Mouse (Mus musculus) bone marrow, adult 2 months (tissue): ENCODE measurements around the gene Zfp605. TPM values are rescaled to one million over a fixed set of nuclear protein-coding genes. Genes with fewer than 3 reads are reported as not detected.

Experiments
- H3K27ac ChIP-seq: fragments of 200-500 bp; 2 replicates; pipeline ENCODE4 v1.5.1; 2012; ENCODE audit warnings: low read depth, mild to moderate bottlenecking, control low read depth, inconsistent platforms, low read length; ENCODE audit not compliant: control insufficient read depth, poor library complexity, insufficient read depth
- H3K4me1 ChIP-seq: fragments of 200-500 bp; 2 replicates; pipeline ENCODE4 v1.6.1; 2011; ENCODE audit warnings: low read length; ENCODE audit not compliant: control insufficient read depth, insufficient read depth
- H3K4me3 ChIP-seq: fragments of 200-500 bp; replicated peaks from 2 replicates; pipeline ENCODE3; 2011; ENCODE audit warnings: mild to moderate bottlenecking, low read depth, low read length, control low read depth; ENCODE audit not compliant: control insufficient read depth
- CTCF ChIP-seq: fragments of 200-500 bp; IDR thresholded peaks from 2 replicates; pipeline ENCODE4 v1.5.1; 2011; ENCODE audit warnings: low read length, control low read depth; ENCODE audit not compliant: control insufficient read depth, insufficient read depth
- POLR2A ChIP-seq: fragments of 200-500 bp; IDR thresholded peaks from 2 replicates; pipeline ENCODE4 v1.6.1; 2011; ENCODE audit warnings: low read depth, mild to moderate bottlenecking, control low read depth, low read length, borderline replicate concordance; ENCODE audit not compliant: control insufficient read depth
- WGBS: fragments of 180-500 bp; shearing (Covaris S2); methylation state at CpG from one replicate; pipeline ENCODE4 v1.1.7; 2018; 5-methylcytosine and 5-hydroxymethylcytosine counted together
- polyA plus RNA-seq: library from polyadenylated mRNA; stranded (reverse); fragments of >200 nt; gene quantifications from 2 replicates; pipeline ENCODE4 v1.2.4, GENCODE M21; 2011; ENCODE audit warnings: low replicate concordance; ENCODE audit not compliant: missing spikeins, insufficient read depth, insufficient read length

Zfp605 gene
- polyA plus RNA-seq, 1 experiment: 3.3 TPM

DNA sequence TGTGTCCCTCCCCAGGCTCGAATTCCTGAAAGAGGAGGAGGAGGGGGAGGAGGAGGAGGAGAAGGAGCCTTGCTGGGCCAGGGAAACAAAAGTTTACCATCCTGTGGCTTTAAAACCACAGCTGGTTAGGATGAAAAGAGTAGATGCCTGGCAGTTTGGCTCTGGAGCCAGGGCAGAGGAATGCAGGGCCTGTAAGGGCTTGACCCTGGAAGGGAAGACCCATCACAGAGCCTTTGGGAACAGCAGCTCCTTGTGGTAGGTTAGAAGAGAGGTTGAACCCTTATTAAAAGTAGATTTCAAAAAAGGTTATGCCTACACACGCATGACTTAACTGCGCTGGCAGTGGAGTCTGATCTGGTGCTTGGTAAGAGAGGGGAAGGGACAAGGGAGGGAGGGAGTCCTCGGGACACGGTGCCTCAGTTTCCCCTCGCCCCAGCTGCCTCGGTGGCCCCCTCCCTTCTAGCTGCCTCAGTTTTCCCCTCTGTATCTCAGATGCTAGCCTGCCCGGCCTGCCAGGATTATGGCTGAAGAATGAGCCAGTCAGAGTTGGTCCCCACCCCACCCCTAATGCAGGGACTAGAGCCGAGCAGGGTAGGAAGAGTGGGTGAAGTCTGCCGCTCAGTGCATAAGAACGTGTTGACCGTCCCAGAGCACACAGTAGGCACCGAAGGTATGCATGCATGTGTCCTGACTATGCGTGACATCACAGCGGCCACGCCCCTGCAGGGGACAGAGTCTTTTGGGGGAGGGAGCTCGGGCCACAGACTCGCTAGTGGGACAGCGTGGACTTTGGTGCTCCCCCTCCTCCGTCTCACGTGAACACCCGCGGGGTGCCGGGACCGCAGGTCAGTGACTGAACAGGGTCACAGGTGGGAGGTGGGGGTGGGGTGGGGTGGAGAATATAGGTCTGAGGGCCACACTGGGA lies 10.0 kb upstream of the Zfp605 start, which contains the start of gene Plcxd1:
TSS of gene Plcxd1 (plus strand) at position 314 of the 925 bp plus-strand sequence.
- TF ChIP-seq CTCF (no peak), POLR2A (no peak)
- WGBS: 57% methylated on average over 25 of the region's 25 CpGs
- Histone ChIP-seq H3K4me1 (peaks cover 1% of the 10 kb centered on the region), H3K4me3 (no peak within 1 kb of the TSS), H3K27ac (no peak within 1 kb of the TSS)

DNA sequence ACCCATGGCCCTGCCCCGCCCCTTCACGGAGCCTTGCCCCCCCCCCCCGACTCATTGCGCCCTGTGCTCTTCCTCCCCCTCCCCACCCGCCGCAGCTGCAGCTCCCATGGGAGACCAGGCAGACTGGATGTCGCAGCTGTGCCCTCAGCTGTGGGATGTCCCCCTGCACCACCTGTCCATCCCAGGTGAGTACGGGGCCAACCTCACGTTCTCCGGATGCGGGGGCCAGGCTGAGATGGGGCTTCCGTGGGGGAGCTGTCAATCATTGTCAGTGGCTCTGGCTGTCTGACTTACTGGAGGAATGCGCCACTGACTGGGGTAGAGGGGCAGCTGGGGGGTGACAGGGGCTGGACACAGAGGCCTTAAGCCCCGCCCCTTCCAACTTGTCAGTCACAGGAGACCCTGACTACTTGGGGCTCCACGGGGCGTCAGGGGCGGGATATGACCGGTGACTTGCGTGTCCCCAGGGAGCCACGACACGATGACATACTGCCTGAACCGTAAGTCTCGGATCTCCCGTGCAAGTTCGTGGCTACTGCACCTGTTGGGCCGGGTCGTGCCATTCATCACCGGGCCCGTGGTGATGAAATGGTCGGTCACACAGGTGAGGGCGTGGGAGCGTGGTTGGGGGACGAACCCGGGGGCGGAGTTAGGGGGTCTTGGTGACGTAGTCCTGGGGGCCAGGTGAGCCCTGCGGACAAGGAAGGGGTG lies 8.8 kb upstream of the Zfp605 start:
- Histone ChIP-seq H3K4me3 (peak overlapping the region; percentile 41), H3K27ac (no peak overlapping the region), H3K4me1 (peaks cover 1% of the 10 kb centered on the region)
- TF ChIP-seq POLR2A (no peak), CTCF (no peak)
- WGBS: 2% methylated on average over 37 of the region's 37 CpGs

DNA sequence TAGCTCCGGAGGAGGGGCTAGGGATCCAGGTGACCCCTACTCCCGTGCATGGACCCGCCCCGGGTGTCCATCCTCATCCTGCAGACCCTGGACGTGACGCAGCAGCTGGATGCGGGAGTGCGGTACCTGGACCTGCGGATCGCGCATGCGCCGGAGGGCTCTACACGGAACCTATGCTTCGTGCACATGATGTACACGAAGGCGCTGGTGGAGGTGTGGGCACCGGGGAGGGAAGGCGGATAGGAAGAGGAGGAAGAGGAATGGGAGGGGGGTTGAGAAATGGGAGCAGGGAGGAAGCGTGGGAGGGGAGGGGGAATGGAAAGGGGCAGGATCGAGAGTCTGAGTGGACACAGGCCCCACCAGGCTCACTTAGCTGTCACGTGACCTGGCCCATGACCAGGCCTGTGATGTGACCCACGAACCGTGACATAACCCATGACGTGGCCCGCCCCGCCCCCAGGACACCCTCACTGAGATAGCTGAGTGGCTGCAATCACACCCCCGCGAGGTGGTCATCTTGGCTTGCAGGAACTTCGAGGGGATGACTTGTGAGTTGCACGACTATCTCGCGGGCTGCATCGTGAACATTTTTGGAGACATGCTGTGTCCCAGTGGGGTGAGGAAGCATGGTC lies 8.1 kb upstream of the Zfp605 start:
- H3K27ac ChIP-seq: no peak overlapping the region; the same call in 1 of the 2 replicates
- peaks cover 1% of the 10 kb centered on the region for H3K4me1 ChIP-seq
- H3K4me3 ChIP-seq: no peak overlapping the region
- 21% methylated on average over 34 of the region's 34 CpGs for WGBS
- TF ChIP-seq POLR2A (no peak), CTCF (no peak)

DNA sequence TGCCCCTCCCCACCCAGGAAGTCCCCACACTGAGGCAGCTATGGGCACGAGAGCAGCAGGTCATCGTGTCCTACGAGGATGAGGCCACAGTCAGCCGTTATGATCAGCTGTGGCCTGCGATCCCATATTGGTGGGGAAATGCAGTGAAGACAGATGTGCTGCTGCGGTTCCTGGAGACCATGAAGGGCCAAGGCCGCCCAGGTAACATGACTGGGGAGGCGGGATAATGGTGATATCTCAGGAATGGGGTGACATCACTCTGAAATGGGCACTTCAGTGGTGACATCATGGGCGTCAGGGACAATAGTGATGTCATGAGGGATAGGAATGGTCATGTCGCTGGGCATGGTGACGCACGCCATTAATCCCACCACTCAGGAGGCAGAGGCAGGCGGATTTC lies 7.5 kb upstream of the Zfp605 start:
- H3K4me3 ChIP-seq: no peak overlapping the region
- TF ChIP-seq POLR2A: no peak
- no peak for TF ChIP-seq CTCF
- no peak overlapping the region for H3K27ac ChIP-seq
- peaks cover 1% of the 10 kb centered on the region for H3K4me1 ChIP-seq
- 87% methylated on average over 13 of the region's 13 CpGs for WGBS

DNA sequence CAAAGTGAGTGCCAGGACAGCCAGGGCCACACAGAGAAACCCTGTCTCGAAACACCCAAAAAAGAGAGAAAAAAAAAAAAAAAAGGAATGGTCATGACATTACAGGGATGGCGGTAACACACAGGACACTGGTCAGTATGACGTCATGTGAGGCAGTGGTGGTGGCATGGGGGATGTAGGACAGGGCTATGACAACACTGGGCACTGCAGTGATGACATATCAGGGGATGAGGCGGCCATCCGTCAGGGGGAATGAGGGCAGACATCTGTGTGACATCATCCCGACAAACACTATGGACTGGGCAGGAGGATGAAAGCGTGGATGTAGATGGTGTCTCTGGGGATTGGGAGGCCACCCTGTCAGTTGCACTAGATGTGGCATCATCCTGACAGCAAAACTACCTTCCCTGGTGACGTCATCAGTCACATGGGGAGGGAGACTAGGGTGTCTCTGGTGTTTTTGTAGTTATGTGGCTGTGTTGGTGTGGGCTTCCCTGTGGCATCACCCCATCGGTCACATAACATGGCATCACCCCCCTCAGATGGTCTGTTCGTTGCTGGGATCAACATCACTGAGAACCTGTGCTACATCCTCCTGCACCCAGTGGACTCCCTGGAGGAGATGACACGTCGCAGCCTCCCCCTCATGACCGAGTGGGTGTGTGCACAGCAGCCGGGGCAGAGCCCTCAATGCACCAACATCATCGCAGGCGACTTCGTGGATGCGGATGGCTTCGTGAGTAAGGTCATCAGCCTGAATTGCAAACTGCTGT lies 6.9 kb upstream of the Zfp605 start:
- Histone ChIP-seq H3K4me1 (peaks cover 1% of the 10 kb centered on the region), H3K27ac (no peak overlapping the region), H3K4me3 (no peak overlapping the region)
- WGBS: 88% methylated on average over 19 of the region's 19 CpGs
- TF ChIP-seq CTCF (no peak), POLR2A (no peak)

DNA sequence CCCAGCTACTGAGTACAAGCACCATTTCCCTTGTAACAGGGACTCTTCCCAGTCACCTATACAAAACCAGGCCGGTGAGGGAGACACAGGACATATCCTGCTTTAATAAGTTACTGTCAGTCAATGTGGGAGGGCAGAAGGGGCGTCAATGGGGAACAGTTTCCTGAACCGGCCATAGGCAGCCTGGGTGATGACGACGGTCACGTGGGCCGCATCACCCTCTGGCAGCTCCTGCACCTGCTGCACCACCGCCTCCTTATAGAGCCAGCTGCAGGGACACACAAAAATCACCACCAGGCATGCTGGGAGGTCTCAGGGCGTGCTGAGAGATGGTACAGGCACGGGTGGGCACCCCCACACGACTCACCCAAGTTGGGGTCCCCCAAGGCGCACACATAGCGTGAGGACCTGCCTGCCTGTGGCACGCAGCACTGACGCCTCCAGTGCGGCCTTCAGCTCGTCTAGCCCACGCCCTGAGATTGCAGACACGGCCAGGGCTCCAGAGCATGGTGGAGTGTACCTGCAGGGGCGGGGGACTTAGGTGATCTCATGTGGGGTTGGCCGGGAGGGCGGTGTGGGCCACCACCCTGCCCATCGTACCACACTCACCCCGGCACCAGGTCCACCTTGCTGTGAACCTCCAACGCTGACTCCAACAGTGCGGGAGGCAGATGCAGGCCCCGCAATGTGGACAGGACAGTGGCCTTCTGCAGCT lies 5.8 kb upstream of the Zfp605 start:
- H3K4me3 ChIP-seq: no peak overlapping the region
- 90% methylated on average over 27 of the region's 27 CpGs for WGBS
- no peak overlapping the region for H3K27ac ChIP-seq
- H3K4me1 ChIP-seq: peaks cover 1% of the 10 kb centered on the region
- TF ChIP-seq POLR2A (no peak), CTCF (no peak)
